Mouse (Mus musculus): Measurements from ENCODE around the gene Nxn.

GRCm38 (mm10) chr11:76288645-76289044, 110.3 kb downstream of the Nxn start:
- TF ChIP-seq CTCF (IDR thresholded peaks at IDR 0.05; ENCODE audit: extremely low read depth, insufficient read depth, low read length) (no peak), POLR2A (IDR thresholded peaks at IDR 0.05; ENCODE audit: extremely low read depth, insufficient read depth, low read length) (no peak)

Data from cortical plate, adult 2 months (tissue).